17 mouse cellular contexts compared by ENCODE assay signal in the genomic region with DNA sequence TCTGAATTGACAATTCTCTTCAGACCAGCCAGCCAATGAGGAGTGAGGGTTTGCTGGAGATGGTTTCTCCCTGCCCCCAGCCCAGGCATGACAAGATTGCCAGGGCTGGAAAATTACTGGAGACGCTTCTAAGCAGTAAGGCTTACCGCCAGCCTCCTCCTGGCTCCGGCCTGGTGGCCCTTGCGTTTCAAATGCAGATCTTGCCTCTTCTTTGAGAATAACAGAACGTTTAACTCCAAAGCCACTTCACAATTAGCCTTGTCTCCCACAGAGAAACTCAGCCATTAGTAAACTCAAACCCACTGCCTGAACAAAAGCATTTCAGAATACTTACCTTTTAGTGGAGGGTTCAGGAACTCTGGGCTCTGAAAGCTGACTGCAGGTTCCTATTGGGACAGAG.
DNase-seq lines count a peak whose midpoint lies in the region; ATAC-seq and TF ChIP-seq lines count a peak whose summit lies in the region.
"Had no signal": no experiment of that assay in that cellular context is flagged by ENCODE, and none has a peak within 500 bp of the region (broad histone marks: within the 10 kb centered on the region; RNA-seq: fewer than 3 reads in every experiment).

No protein-coding gene starts in this region.

- no peak overlapping the region; the same call in 1 of the 2 replicates for H3K4me2 ChIP-seq in forebrain, embryonic 11.5 days (ENCODE audit: low read depth, low read length, severe bottlenecking)
- no peak overlapping the region for H3K4me2 ChIP-seq in hindbrain, postnatal 0 days (ENCODE audit: low read depth, low read length)
- no peak overlapping the region for H3K4me2 ChIP-seq in heart, embryonic 12.5 days
- H3K4me2 ChIP-seq: limb, embryonic 13.5 days had no signal

- no peaks in the 10 kb centered on the region for H3K36me3 ChIP-seq in forebrain, embryonic 11.5 days (ENCODE audit: control insufficient read depth, insufficient read depth, low read length)
- no peaks in the 10 kb centered on the region for H3K36me3 ChIP-seq in hindbrain, postnatal 0 days (ENCODE audit: insufficient read depth, low read length)
- no peaks in the 10 kb centered on the region for H3K36me3 ChIP-seq in heart, embryonic 12.5 days
- H3K36me3 ChIP-seq: limb, embryonic 13.5 days had no signal

- TF ChIP-seq CTCF in hindbrain, postnatal 0 days (IDR thresholded peaks at IDR 0.05; ENCODE audit: low read depth): no peak

- H3K9ac ChIP-seq in forebrain, embryonic 11.5 days (ENCODE audit: low read length): no peak overlapping the region
- no peak overlapping the region for H3K9ac ChIP-seq in hindbrain, postnatal 0 days (replicated peaks; ENCODE audit: low read length)
- H3K9ac ChIP-seq in heart, embryonic 12.5 days: no peak overlapping the region
- H3K9ac ChIP-seq: limb, embryonic 13.5 days had no signal

- 0 out of 2 replicates have a peak, but pooled peaks have one; percentile 66 for ATAC-seq in forebrain, embryonic 11.5 days (replicated peaks; ENCODE audit: low FRiP score)
- ATAC-seq in hindbrain, postnatal 0 days: no peak
- no peak for ATAC-seq in heart, embryonic 12.5 days (ENCODE audit: insufficient number of reproducible peaks, low FRiP score)
- ATAC-seq: intestine, embryonic 16.5 days had no signal

- H3K4me1 ChIP-seq in forebrain, embryonic 11.5 days (replicated peaks; ENCODE audit: control insufficient read depth, insufficient read depth, low read length): peaks cover 4% of the 10 kb centered on the region
- no peaks in the 10 kb centered on the region for H3K4me1 ChIP-seq in hindbrain, postnatal 0 days (ENCODE audit: insufficient read depth, low read length)
- H3K4me1 ChIP-seq in heart, embryonic 12.5 days (replicated peaks): no peaks in the 10 kb centered on the region
- H3K4me1 ChIP-seq: limb, embryonic 13.5 days had no signal

- no peaks in the 10 kb centered on the region for H3K27me3 ChIP-seq in forebrain, embryonic 11.5 days (ENCODE audit: control insufficient read depth, insufficient read depth, low read length)
- H3K27me3 ChIP-seq in hindbrain, postnatal 0 days (ENCODE audit: insufficient read depth, low read length): no peaks in the 10 kb centered on the region
- H3K27me3 ChIP-seq in heart, embryonic 12.5 days (replicated peaks): peaks cover 2% of the 10 kb centered on the region; the same call in 1 of the 2 replicates

- no peak overlapping the region for H3K27ac ChIP-seq in forebrain, embryonic 11.5 days (ENCODE audit: low read depth, low read length)
- H3K27ac ChIP-seq in hindbrain, postnatal 0 days: no peak overlapping the region
- no peak overlapping the region for H3K27ac ChIP-seq in heart, embryonic 12.5 days (ENCODE audit: poor library complexity, severe bottlenecking)
- H3K27ac ChIP-seq: gastrocnemius, adult 2 months; heart, adult 2 months; limb, embryonic 13.5 days had no signal

- 4% methylated on average over 5 of the region's 5 CpGs for WGBS in forebrain, embryonic 11.5 days
- WGBS in hindbrain, postnatal 0 days: 16% methylated on average over 5 of the region's 5 CpGs
- 35% methylated on average over 5 of the region's 5 CpGs for WGBS in heart, embryonic 12.5 days

- H3K4me3 ChIP-seq in forebrain, embryonic 11.5 days (ENCODE audit: low read depth, low read length): no peak overlapping the region
- H3K4me3 ChIP-seq in hindbrain, postnatal 0 days (ENCODE audit: low read length): no peak overlapping the region
- H3K4me3 ChIP-seq in heart, embryonic 12.5 days: no peak overlapping the region
- H3K4me3 ChIP-seq: gastrocnemius, adult 2 months; heart, adult 2 months; limb, embryonic 13.5 days had no signal

- no peaks in the 10 kb centered on the region for H3K9me3 ChIP-seq in forebrain, embryonic 11.5 days (ENCODE audit: control insufficient read depth, low read length)
- H3K9me3 ChIP-seq in hindbrain, postnatal 0 days (ENCODE audit: low read length): no peaks in the 10 kb centered on the region
- peaks cover 6% of the 10 kb centered on the region; the same call in 1 of the 2 replicates for H3K9me3 ChIP-seq in heart, embryonic 12.5 days (replicated peaks)
- H3K9me3 ChIP-seq: limb, embryonic 13.5 days had no signal

- DNase-seq in frontal cortex, postnatal 36 days (ENCODE audit: low spot score in 2 of 2): peak; percentile 26 to 30
- DNase-seq in frontal cortex, postnatal 14 days (ENCODE audit: low spot score in 2 of 2): no peak
- DNase-seq in ES-CJ7 (ENCODE audit: low read depth, low spot score): peak; percentile 94
- DNase-seq in forebrain, embryonic 11.5 days (ENCODE audit: low spot score): no peak
- peak; percentile 40 for DNase-seq in hindbrain, postnatal 0 days (ENCODE audit: low spot score)
- no peak for DNase-seq in thymus, postnatal 14 days
- DNase-seq in spleen, postnatal 4 days (ENCODE audit: low spot score in 2 of 2): no peak
- DNase-seq: cerebellum, adult 18-20 months; gastrocnemius, adult 2 months; heart, adult 2 months; heart, postnatal 14 days; kidney, postnatal 36 days; lung, postnatal 4 days; thymus, postnatal 36 days had no signal

Comparison
In these comparisons a context has a peak if more than half of its experiments do, and no peak if none do; other contexts are left out.
1. DNase-seq: peak in frontal cortex, postnatal 36 days (2 of 2), ES-CJ7 (single experiment) and hindbrain, postnatal 0 days (single experiment); none in frontal cortex, postnatal 14 days (0 of 2), forebrain, embryonic 11.5 days (single experiment), thymus, postnatal 14 days (single experiment) and spleen, postnatal 4 days (0 of 2).